Mouse (Mus musculus): ENCODE measurements around the gene Gm20696.

- no peak for TF ChIP-seq GATA1 (IDR thresholded peaks at IDR 0.05; ENCODE audit: borderline replicate concordance, low read length)
- no peak for TF ChIP-seq FLI1 (IDR thresholded peaks at IDR 0.05; ENCODE audit: low read length)
Measured at GRCm38 (mm10) chr6:99369931-99370330, 296.7 kb downstream of the Gm20696 start.
